Mouse (Mus musculus) embryo, embryonic 11 days (tissue): ENCODE results near the gene 4933434E20Rik.

Source experiments
- DNase-seq: peaks from one replicate; pipeline ENCODE4 v3.0.0-alpha.2; 2015

4933434E20Rik gene

DNA sequence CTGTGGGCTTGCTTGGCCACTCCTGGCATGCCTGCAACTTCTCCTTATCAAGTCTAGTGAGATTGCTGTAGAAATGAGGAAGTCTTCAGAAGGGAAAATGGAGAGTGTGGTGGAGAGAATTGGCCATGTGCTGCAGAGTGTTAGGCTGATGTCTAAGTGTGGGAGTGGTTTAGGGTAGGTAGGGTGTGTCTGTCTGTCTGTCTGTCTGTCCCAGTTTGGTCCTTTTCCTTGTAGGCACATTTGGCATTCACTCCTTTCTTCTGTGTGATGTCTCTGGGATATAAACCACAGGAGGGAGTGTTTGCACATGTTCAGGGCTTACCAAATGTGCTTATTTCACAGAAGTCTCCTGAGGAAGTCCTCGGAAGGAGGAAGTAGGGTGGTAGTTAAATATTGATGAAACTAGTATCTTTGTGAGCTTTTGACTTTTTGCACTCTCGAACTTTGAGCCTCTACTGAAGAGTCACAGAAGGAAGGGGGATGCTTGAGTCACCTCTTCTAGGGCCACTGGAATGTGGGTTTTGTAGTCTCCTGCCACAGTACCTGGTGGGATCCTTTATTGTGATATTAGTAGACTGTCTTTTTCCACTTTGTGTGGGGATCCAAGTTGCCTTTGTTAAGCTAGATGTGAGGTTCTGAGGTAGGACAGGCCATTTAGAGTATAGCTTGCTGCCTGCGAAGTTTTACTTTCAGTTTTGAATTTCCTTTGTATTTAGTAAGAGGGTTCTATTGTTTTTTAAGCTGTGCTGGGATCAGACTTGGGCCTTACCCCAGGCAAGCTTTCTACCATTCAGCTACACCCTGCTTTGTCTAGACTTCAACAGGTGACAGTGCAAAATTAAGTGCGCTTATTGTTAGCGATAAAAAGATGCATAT lies 30.2 kb downstream of the 4933434E20Rik start:
- no peak for DNase-seq

DNA sequence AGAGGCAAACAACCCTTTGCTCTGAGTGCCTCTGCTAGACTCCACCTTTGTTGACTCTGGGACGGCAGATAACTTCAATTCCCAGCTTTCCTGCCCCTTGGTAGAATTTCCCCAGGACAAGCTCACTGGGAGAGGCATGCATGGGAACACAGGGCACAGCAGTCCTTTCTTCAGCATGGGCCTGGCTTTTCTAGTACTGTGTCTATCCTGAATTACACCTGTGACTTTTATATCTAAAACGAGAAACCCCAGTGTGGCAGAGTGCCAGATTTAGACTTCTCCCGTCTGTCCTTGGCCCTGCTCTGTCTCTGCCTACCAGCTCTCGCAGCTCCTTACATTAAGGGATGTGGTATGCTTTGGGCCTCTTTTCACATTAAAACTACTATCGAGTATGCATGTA lies 31.6 kb downstream of the 4933434E20Rik start:
- no peak for DNase-seq

DNA sequence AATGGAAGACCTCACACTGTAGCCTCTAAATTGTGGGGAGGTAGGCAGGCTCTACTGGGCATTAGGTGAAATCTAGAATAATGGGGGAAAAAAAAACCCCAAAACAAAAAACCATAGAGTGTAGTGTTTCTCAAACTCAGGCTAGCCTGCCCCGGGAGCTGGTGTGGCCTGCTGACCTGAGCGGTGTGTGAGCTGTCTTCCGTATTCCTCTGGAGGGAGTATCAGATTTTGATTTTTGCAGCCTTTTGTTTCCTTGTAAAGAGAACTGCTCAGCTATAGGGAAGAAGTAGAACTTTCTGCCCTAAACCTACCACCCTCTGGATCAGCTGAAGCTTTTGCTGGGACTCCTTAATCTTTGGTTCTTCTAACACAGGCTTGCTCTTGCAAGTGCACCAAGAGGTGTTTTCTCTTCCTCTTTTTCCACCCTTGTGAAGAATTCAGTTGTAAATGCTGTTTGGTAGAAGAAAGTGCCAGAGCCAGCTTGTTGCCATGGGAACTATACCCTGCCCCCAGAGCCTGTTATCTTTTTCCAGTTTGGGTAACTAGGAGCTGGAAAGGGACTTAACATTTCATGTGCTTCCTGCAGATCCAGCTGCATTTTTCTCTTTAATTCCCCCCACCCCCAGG lies 32.4 kb downstream of the 4933434E20Rik start:
- no peak for DNase-seq

DNA sequence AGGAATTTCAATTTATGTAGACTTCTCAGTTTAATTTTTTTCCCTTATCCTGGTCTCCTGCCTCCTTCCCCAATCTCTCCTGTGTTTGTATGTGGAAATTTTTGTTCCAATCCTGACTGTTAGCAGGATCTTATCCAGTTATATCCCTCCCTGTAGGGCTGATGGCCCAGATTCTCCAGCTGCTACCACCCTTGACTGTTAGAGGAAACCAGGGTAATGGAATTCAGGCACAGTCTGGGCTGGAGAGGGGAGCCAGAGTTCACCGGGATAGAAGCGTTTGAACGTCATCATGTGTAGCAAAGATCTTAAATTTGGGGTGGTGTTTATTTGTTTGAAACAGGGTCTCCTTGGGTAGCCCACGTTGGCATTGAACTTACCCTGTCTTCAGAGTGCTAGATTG lies 33.4 kb downstream of the 4933434E20Rik start:
- no peak for DNase-seq

DNA sequence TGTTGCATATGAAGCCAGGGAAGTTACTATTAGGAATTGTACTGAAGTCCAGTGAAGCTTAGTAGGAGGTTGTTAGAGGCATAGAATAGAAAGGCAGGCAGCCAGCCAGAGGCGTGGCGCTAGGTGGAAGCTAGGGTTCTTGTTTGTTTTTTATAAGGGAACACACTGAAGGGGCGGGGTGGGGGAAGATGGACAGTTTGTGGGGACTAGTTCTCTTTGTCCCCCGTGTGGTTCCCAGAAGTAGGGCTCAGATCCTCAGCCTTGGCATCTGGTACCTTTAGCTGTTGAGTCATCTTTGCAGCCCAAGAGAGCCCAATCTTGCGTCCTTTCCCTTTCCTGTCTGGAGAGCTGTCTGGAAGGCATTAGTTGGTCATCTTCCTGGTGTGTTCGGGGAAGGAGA lies 33.8 kb downstream of the 4933434E20Rik start:
- no peak for DNase-seq

DNA sequence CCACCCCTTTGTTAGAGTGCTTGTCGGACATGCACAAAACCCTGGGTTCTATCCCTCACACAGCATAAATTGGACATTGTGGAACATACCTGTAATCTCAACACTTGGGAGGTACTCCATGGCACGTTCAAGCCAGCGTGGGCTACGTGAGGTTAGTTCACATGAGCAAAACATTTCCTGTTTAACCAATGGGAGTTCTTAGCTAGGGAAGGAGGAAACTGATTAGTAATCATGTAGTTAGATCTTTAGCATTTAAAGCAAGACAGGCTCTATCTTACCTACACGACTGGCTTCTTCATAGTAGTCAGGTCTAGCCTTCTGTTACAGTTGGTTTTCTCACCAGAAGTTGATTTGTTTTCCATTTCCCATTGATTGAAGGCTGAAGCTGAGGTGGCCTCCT lies 34.6 kb downstream of the 4933434E20Rik start:
- DNase-seq: no peak

DNA sequence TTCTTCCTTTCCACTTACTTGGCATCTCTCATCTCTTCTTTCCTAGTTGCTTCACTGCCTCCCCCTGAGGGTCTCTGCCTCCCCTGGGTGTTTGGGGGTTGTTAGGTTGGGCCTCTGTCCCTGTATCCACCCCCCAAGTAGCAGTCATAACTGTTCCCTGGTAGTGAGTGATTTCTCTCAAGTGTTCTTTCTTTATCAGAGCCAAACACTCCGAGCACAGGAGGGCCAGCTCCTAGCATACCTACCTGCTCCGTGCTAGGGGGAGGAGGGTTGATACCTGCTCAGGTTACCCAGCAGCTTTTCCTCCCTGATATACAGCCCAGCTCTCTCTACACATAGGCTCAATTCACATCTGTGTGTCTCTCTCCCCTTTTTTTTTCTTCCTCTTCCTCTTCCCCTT lies 37.2 kb downstream of the 4933434E20Rik start:
- DNase-seq: no peak

DNA sequence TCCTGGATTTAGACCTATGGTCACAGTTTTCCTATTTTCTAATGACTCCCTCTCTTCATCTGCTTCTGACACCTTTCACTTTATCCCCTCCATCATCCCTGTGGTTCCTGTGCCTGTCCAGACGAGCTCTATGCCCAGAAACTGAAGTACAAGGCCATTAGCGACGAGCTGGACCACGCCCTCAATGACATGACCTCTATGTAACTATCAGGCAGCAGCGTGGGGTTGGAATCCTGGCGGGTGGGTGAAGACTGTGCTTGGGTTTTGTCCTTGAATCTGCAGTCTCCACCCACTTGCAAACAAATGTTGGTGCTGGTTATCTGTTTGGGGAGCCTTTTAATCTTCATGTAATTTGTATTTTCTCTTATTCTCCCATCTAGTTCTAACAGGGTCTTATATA lies 39.5 kb downstream of the 4933434E20Rik start:
- no peak for DNase-seq

DNA sequence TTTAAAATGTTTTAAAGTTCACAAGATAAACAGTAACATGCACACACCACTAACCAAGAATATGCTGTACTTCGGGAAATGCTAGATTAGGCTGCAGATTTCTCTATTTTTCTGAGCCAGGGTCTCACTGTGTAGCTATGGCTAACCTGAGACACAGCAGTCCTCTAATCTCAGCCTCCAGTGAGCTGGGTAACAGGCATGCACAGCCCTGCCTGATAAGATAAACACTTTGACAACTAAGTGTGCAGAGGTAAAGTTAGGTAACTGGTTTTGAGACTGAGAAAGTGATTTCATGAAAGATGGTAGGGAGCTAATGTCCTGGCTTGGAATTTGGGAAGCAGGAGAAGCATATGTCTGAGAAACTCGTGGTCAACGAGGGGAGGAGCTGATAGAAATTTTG lies 43.0 kb downstream of the 4933434E20Rik start:
- DNase-seq: no peak

DNA sequence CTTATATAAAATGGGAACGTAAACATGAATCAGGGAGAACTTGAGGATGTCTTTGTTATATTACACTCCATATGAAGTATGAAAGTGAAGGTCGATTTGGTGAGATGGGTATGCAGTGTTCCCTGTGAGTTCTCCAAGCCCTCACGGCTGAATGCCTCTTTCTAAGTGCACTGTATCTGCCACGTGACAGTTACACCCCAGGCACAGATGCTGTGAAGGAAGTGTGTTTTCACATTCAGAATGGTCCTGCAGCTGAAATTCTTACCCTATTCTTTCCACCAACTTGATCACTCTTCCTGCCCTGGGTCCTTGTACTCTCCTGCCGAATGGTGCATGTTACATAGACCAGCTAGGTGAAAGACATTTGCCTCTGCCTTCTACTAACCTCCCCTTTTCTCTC lies 46.5 kb downstream of the 4933434E20Rik start:
- DNase-seq: no peak

DNA sequence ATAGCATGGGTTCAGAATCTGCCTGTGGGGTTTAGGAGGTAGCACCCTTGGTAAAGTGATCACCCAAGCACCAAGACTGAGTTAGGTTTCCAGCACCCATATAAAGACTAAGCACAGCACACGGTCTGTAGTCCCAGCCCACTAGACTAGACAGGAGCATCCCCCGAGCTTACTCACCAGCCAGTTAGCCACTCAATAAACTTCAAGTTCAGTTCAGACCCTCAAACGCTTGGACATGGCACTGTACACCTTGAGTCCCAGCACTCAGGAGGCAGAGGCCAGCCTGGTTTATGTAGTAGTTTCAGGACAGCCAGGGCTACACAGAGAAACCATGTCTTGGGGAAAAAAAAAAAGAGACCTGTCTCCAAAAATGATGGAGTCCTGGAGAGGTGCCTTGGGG lies 49.6 kb downstream of the 4933434E20Rik start:
- DNase-seq: no peak

DNA sequence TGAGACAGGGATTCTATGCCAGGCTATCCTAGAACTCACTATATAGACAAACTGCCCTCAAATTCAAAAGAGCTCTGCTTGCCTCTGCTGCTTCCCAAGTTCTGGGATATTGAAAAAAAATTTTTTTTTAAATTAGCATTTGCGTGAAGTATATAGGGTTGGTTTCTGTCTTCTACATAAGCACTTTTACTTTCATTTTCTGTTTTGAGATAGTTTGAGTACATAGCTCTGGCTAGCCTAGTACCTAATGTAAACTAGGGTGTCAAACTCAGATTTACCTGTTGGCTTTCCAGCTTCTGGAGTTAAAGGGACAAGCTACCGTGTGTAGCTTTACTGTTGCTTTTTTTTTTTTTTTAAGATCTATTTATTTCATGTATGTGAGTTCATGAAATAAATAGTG lies 50.2 kb downstream of the 4933434E20Rik start:
- no peak for DNase-seq

DNA sequence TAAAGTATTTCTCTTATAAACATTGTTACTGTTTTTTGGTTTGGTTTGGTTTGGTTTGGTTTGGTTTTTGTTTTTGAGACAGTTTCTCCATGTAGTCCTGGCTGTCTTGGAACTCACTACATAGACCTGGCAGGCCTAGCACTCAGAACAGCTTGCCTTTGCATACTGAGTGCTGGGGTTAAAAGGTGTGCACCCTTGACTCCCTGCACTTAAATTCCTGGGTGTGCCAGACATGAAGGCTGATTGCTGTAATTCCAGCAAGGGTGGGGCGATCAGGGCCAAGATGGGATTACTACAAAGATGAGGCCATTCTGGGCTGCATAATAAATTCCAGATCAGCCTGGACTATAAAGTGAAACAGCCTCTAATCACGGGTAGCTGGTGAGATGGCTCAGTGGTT lies 50.8 kb downstream of the 4933434E20Rik start:
- no peak for DNase-seq

DNA sequence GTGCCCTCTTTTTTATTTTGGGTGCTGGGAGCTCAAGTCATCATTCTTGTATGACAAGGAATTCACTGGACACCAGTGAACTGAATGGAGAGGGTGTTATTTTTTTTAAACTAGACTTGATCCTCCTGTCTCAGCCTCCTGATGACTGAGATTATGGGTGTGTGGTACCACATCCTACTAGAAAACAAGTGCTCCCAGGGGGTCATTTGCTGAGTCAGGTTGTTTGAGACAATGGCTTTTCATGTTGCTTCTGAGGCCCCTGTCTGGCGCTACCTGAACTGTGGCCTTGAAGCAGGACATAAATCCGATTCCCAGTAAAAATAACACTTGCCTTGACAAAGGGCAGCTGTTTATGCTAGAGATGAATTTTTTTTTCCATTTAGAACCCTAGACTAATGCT lies 51.7 kb downstream of the 4933434E20Rik start:
- no peak for DNase-seq

DNA sequence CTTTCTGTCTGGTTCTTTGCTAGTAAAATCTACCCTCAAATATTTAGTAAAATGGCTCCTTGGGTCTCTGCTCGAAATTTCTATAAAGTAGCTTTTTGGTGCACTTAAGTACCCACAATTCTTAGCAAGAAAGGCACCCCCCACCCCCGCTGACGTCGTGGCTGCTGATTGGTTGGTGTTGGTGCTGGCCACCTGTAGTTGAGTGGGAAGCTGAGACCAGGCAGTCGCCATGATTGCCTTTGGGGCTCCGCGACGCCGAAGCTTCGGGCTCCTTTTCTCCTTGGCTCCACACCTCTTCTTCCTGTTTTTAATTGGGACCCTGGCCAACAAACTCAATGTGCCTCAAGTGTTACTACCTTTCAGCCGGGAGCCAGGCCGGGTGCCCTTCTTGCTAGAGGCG lies 52.5 kb downstream of the 4933434E20Rik start, which contains the start of gene Nup210l:
TSS of gene Nup210l (plus strand) at position 195 of the 400 bp plus-strand sequence.
- no peak for DNase-seq

DNA sequence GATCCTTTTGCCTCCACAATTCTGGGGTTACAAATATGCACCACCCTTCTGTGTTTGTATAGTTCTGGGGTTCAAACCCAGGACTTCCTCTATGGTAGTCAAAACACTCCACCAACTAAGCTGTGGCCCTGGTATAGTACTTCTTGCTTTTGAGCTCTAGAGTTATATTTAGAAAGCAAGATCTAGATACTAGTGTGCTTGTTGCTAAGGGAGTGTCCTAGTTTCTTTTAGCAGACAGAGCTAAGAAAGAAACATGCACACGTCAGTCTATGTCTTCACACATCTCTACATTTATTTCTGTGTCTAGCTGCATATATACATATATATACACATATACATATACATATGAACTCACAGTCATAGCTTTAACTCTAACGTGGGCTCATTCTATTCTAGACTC lies 60.3 kb downstream of the 4933434E20Rik start:
- no peak for DNase-seq

DNA sequence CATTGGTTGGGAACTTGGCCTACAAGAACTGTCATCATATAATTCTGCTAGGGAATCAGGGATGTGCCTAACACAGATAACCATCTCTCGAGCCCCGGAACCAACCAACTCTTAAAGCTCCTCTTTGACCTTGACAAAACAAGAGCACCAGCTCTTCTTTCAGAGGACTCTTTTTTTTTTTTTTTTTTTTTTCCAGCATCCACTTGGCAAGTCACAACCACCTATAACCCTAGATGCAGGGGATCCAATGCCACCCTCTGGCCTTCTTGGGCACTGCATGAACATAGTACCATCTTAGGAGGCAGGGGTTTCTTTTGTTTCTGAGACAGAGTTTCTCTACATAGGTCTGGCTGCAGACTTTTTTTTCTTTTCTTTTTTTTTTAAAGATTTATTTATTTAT lies 62.9 kb downstream of the 4933434E20Rik start:
- no peak for DNase-seq

DNA sequence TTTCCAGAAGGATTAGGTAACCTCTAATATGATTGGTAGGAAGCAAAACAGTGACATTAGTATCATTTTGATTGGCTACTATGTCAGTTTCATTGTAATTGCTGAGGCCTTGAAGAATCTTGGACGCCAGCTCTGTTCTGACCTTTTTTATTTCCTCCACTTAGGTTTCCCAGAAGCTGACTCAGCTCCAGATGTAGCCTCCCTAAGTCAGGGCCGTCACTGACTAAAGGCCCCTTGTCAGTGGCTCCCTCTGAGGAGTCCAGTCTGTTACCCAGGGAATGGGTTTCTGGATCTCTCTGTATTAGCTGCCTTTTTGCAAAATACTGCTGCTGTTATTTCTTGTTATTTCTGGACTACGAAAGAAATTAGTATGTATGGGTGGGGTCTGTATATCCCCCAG lies 64.1 kb downstream of the 4933434E20Rik start:
- no peak for DNase-seq
